ENCODE assay signal across 12 mouse cellular contexts in genomic region chr7:116122981-116123596, GRCm38 (mm10). TPM values are rescaled to one million over a fixed set of nuclear protein-coding genes. Genes with fewer than 3 reads are reported as not detected.
DNase-seq lines count a peak whose midpoint lies in the region; ATAC-seq and TF ChIP-seq lines count a peak whose summit lies in the region.
"Had no signal": no experiment of that assay in that cellular context is flagged by ENCODE, and none has a peak within 500 bp of the region (broad histone marks: within the 10 kb centered on the region; RNA-seq: fewer than 3 reads in every experiment).

No protein-coding gene starts in this region.

- no peaks in the 10 kb centered on the region for H3K9me3 ChIP-seq in forebrain, postnatal 0 days (ENCODE audit: low read length)
- H3K9me3 ChIP-seq in midbrain, embryonic 14.5 days (ENCODE audit: control insufficient read depth, low read length), result no peaks in the 10 kb centered on the region
- peaks cover 5% of the 10 kb centered on the region; the same call in 1 of the 2 replicates for H3K9me3 ChIP-seq in kidney, embryonic 16.5 days (ENCODE audit: low read length)

- H3K4me2 ChIP-seq in forebrain, postnatal 0 days (ENCODE audit: low read depth), result no peak overlapping the region
- no peak overlapping the region for H3K4me2 ChIP-seq in midbrain, embryonic 14.5 days (ENCODE audit: low read length)
- no peak overlapping the region for H3K4me2 ChIP-seq in kidney, embryonic 16.5 days (replicated peaks; ENCODE audit: low read depth, low read length)

- no peak overlapping the region for H3K4me3 ChIP-seq in layer of hippocampus, adult 2 months
- no peak overlapping the region for H3K4me3 ChIP-seq in forebrain, postnatal 0 days (ENCODE audit: low read depth, low read length)
- no peak overlapping the region for H3K4me3 ChIP-seq in midbrain, embryonic 14.5 days (replicated peaks; ENCODE audit: low read depth, low read length)
- H3K4me3 ChIP-seq in kidney, embryonic 16.5 days (ENCODE audit: low read length), result no peak overlapping the region

- TF ChIP-seq CTCF in layer of hippocampus, adult 2 months (conservative IDR thresholded peaks at IDR 0.05), result no peak
- TF ChIP-seq CTCF in forebrain, postnatal 0 days (IDR thresholded peaks at IDR 0.05; ENCODE audit: low read depth), result no peak

- no peaks in the 10 kb centered on the region for H3K36me3 ChIP-seq in forebrain, postnatal 0 days (ENCODE audit: insufficient read depth)
- H3K36me3 ChIP-seq in midbrain, embryonic 14.5 days (ENCODE audit: control insufficient read depth, insufficient read depth, low read length), result 0 out of 2 replicates have a peak, but pooled peaks cover 2% of the 10 kb centered on the region
- no peaks in the 10 kb centered on the region; the same call in 1 of the 2 replicates for H3K36me3 ChIP-seq in kidney, embryonic 16.5 days (ENCODE audit: insufficient read depth, low read length)

- H3K27ac ChIP-seq in layer of hippocampus, adult 2 months, result no peak overlapping the region
- H3K27ac ChIP-seq in forebrain, postnatal 0 days (ENCODE audit: low read depth, low read length), result no peak overlapping the region
- H3K27ac ChIP-seq in midbrain, embryonic 14.5 days (replicated peaks; ENCODE audit: low read depth, low read length), result peak overlapping the region; percentile 32; the same call in 1 of the 2 replicates
- H3K27ac ChIP-seq in kidney, embryonic 16.5 days (ENCODE audit: low read length), result no peak overlapping the region

- H3K27me3 ChIP-seq in forebrain, postnatal 0 days (ENCODE audit: insufficient read depth, low read length), result no peaks in the 10 kb centered on the region
- no peaks in the 10 kb centered on the region for H3K27me3 ChIP-seq in midbrain, embryonic 14.5 days (ENCODE audit: control insufficient read depth, insufficient read depth, low read length)
- H3K27me3 ChIP-seq in kidney, embryonic 16.5 days (ENCODE audit: insufficient read depth, low read length), result no peaks in the 10 kb centered on the region

- DNase-seq in layer of hippocampus, postnatal 14 days (ENCODE audit: low spot score in 2 of 2), result peak; percentile 22 to 61
- DNase-seq in layer of hippocampus, adult 2 months (ENCODE audit: low spot score in 2 of 2), result no peak
- peak; percentile 39 for DNase-seq in R1 (ENCODE audit: low read depth, low spot score)
- DNase-seq in forebrain, postnatal 0 days, result peak; percentile 76
- peak; percentile 77 for DNase-seq in midbrain, embryonic 14.5 days
- no peak for DNase-seq in heart, adult 8-10 months (ENCODE audit: low spot score)
- no peak for DNase-seq in adrenal gland, postnatal 14 days
- DNase-seq: gastrocnemius, postnatal 10 days; heart, postnatal 10 days; kidney, adult 8-10 months had no signal

- 23% methylated on average over 13 of the region's 13 CpGs for WGBS in forebrain, postnatal 0 days
- WGBS in midbrain, embryonic 14.5 days, result 10% methylated on average over 13 of the region's 13 CpGs
- WGBS in kidney, embryonic 16.5 days, result 68% methylated on average over 13 of the region's 13 CpGs

- peaks cover 10% of the 10 kb centered on the region; the same call in 1 of the 2 replicates for H3K4me1 ChIP-seq in forebrain, postnatal 0 days (ENCODE audit: insufficient read depth)
- peaks cover 27% of the 10 kb centered on the region for H3K4me1 ChIP-seq in midbrain, embryonic 14.5 days (ENCODE audit: control insufficient read depth, insufficient read depth, low read length)
- no peaks in the 10 kb centered on the region for H3K4me1 ChIP-seq in kidney, embryonic 16.5 days (ENCODE audit: insufficient read depth, low read length)

- ATAC-seq in forebrain, postnatal 0 days, result peak; percentile 90
- peak; percentile 80 for ATAC-seq in midbrain, embryonic 14.5 days (ENCODE audit: low FRiP score, low TSS enrichment)
- no peak for ATAC-seq in kidney, embryonic 16.5 days (ENCODE audit: low FRiP score, low TSS enrichment)
- ATAC-seq: CD4-positive, CD25-positive, alpha-beta regulatory T cell, adult 4 months had no signal

- H3K9ac ChIP-seq in forebrain, postnatal 0 days, result no peak overlapping the region
- no peak overlapping the region for H3K9ac ChIP-seq in midbrain, embryonic 14.5 days (replicated peaks; ENCODE audit: low read length)
- H3K9ac ChIP-seq in kidney, embryonic 16.5 days (replicated peaks; ENCODE audit: low read length), result no peak overlapping the region

RNA-seq across cellular contexts. Expression of gene Gm4353, which starts 38.7 kb away (rescaled TPM):
- total RNA-seq in layer of hippocampus, postnatal 14 days (2021), result 1 to 10 TPM; 2.9 to 4.3 TPM
- 1 to 10 TPM; 3.3 to 4.7 TPM for total RNA-seq in layer of hippocampus, adult 2 months (2021)
- 0.76 and 0.92 TPM in 2 replicates for total RNA-seq in forebrain, postnatal 0 days (2014; rRNA removed)
- 0.31 and 0.53 TPM in 2 replicates for polyA plus RNA-seq in forebrain, postnatal 0 days (2015; fragmentation: Nextera tagmentation; extraction: Ambion mirVana)
- 0.45 and 1.3 TPM in 2 replicates for polyA plus RNA-seq in midbrain, embryonic 14.5 days (2014; fragmentation: Nextera tagmentation; extraction: Ambion mirVana)
- polyA plus RNA-seq in kidney, embryonic 16.5 days (2015; fragmentation: Nextera tagmentation; extraction: Ambion mirVana), result 1.1 and 2.7 TPM in 2 replicates
- 1 to 10 TPM in 2 of 4 experiments, under 1 TPM in 2; 0.57 to 1.3 (median 0.98) TPM for total RNA-seq in heart, adult 8-10 months (2022)
- 4.2 and 5.1 TPM in 2 replicates for total RNA-seq in adrenal gland, postnatal 14 days (2021)

Comparison
In these comparisons a context has a peak if more than half of its experiments do, and no peak if none do; other contexts are left out.
1. DNase-seq: peak in layer of hippocampus, postnatal 14 days (2 of 2), R1 (single experiment), forebrain, postnatal 0 days (single experiment) and midbrain, embryonic 14.5 days (single experiment); none in layer of hippocampus, adult 2 months (0 of 2), heart, adult 8-10 months (single experiment) and adrenal gland, postnatal 14 days (single experiment).